Mouse (Mus musculus): ENCODE results near the gene Ankrd34a. TPM values are rescaled to one million over a fixed set of nuclear protein-coding genes. Genes with fewer than 3 reads are reported as not detected.

Gene Ankrd34a
- polyA plus RNA-seq, 1 experiment from 2014 or later = 0.37 TPM

- peaks cover 8% of the 10 kb centered on the region; the same call in 1 of the 2 replicates for H3K27me3 ChIP-seq (replicated peaks; ENCODE audit: insufficient read depth, low read length)
- 0% methylated on average over 37 of the region's 38 CpGs for WGBS
- TF ChIP-seq CTCF (IDR thresholded peaks at IDR 0.05) = peak; percentile 47
- TF ChIP-seq EP300 (IDR thresholded peaks at IDR 0.05) = 0 out of 2 replicates have a peak, but pooled peaks have one; percentile 2
- DNase-seq (ENCODE audit: low spot score) (peak; percentile 98), ATAC-seq (peak; percentile 95)
- H3K4me3 ChIP-seq (ENCODE audit: low read depth, low read length) = peak within 1 kb of the TSS; percentile 65
- no peaks in the 10 kb centered on the region for H3K9me3 ChIP-seq (ENCODE audit: low read length)
- H3K27ac ChIP-seq (ENCODE audit: low read length) = peak within 1 kb of the TSS; percentile 86
- H3K36me3 ChIP-seq (ENCODE audit: insufficient read depth, low read length) = no peaks in the 10 kb centered on the region
- peak within 1 kb of the TSS; percentile 80 for H3K4me2 ChIP-seq (replicated peaks; ENCODE audit: low read depth, low read length)
- H3K4me1 ChIP-seq (ENCODE audit: insufficient read depth, low read depth, low read length) = peaks cover 17% of the 10 kb centered on the region
- peak within 1 kb of the TSS; percentile 58 for H3K9ac ChIP-seq (replicated peaks; ENCODE audit: low read depth)
These were observed 2.5 kb upstream of the Ankrd34a start, which contains the start of gene Polr3gl for GRCm38 (mm10) chr3:96593790-96594560. TSS of gene Polr3gl (minus strand) at chr3:96594181.

- 86% methylated on average over 5 of the region's 5 CpGs for WGBS
- TF ChIP-seq EP300 (IDR thresholded peaks at IDR 0.05) = no peak
- no peak for TF ChIP-seq CTCF (IDR thresholded peaks at IDR 0.05)
- H3K27ac ChIP-seq (ENCODE audit: low read length) = no peak overlapping the region
These were observed 1.6 kb upstream of the Ankrd34a start for GRCm38 (mm10) chr3:96594851-96595250.

GRCm38 (mm10) chr3:96595661-96596060 is 775 bp upstream of the Ankrd34a start:
- no peak overlapping the region for H3K27ac ChIP-seq (ENCODE audit: low read length)
- no peak overlapping the region for H3K9ac ChIP-seq (replicated peaks; ENCODE audit: low read depth)
- no peak overlapping the region for H3K4me2 ChIP-seq (replicated peaks; ENCODE audit: low read depth, low read length)
- TF ChIP-seq EP300 (IDR thresholded peaks at IDR 0.05) (no peak), CTCF (IDR thresholded peaks at IDR 0.05) (no peak)
- no peaks in the 10 kb centered on the region for H3K9me3 ChIP-seq (ENCODE audit: low read length)
- H3K36me3 ChIP-seq (ENCODE audit: insufficient read depth, low read length) = no peaks in the 10 kb centered on the region
- ATAC-seq = no peak
- DNase-seq (ENCODE audit: low spot score) = no peak
- peaks cover 17% of the 10 kb centered on the region for H3K4me1 ChIP-seq (ENCODE audit: insufficient read depth, low read depth, low read length)
- H3K27me3 ChIP-seq (replicated peaks; ENCODE audit: insufficient read depth, low read length) = peaks cover 8% of the 10 kb centered on the region; the same call in 1 of the 2 replicates
- 31% methylated on average over 6 of the region's 6 CpGs for WGBS
- H3K4me3 ChIP-seq (ENCODE audit: low read depth, low read length) = no peak overlapping the region

More at GRCm38 (mm10) chr3:96594851-96595250, 1.6 kb upstream of the Ankrd34a start:
- Histone ChIP-seq H3K9ac (replicated peaks; ENCODE audit: low read depth) (no peak overlapping the region), H3K4me3 (ENCODE audit: low read depth, low read length) (no peak overlapping the region), H3K4me2 (replicated peaks; ENCODE audit: low read depth, low read length) (no peak overlapping the region), H3K9me3 (ENCODE audit: low read length) (no peaks in the 10 kb centered on the region), H3K27me3 (replicated peaks; ENCODE audit: insufficient read depth, low read length) (peaks cover 8% of the 10 kb centered on the region; the same call in 1 of the 2 replicates), H3K4me1 (ENCODE audit: insufficient read depth, low read depth, low read length) (peaks cover 17% of the 10 kb centered on the region), H3K36me3 (ENCODE audit: insufficient read depth, low read length) (no peaks in the 10 kb centered on the region)
- DNase-seq (ENCODE audit: low spot score) (no peak), ATAC-seq (no peak)

GRCm38 (mm10) chr3:96596855-96597254 is 419 bp downstream of the Ankrd34a start:
- Histone ChIP-seq H3K27ac (ENCODE audit: low read length) (no peak overlapping the region), H3K27me3 (replicated peaks; ENCODE audit: insufficient read depth, low read length) (peaks cover 8% of the 10 kb centered on the region; the same call in 1 of the 2 replicates), H3K36me3 (ENCODE audit: insufficient read depth, low read length) (no peaks in the 10 kb centered on the region), H3K4me2 (replicated peaks; ENCODE audit: low read depth, low read length) (peak overlapping the region; percentile 85), H3K4me1 (ENCODE audit: insufficient read depth, low read depth, low read length) (peaks cover 17% of the 10 kb centered on the region), H3K9me3 (ENCODE audit: low read length) (no peaks in the 10 kb centered on the region), H3K9ac (replicated peaks; ENCODE audit: low read depth) (no peak overlapping the region), H3K4me3 (ENCODE audit: low read depth, low read length) (peak overlapping the region; percentile 29)
- 2% methylated on average over 6 of the region's 12 CpGs for WGBS
- DNase-seq (ENCODE audit: low spot score) (peak; percentile 18), ATAC-seq (no peak)
- TF ChIP-seq CTCF (IDR thresholded peaks at IDR 0.05) = no peak
- TF ChIP-seq EP300 (IDR thresholded peaks at IDR 0.05) = no peak

GRCm38 (mm10) chr3:96597435-96597891 is 1.0 kb downstream of the Ankrd34a start:
- TF ChIP-seq EP300 (IDR thresholded peaks at IDR 0.05) = no peak
- ATAC-seq = no peak
- peak overlapping the region; percentile 29 for H3K4me3 ChIP-seq (ENCODE audit: low read depth, low read length)

More at GRCm38 (mm10) chr3:96597435-96597891, 1.0 kb downstream of the Ankrd34a start:
- H3K36me3 ChIP-seq (ENCODE audit: insufficient read depth, low read length) = no peaks in the 10 kb centered on the region
- H3K4me2 ChIP-seq (replicated peaks; ENCODE audit: low read depth, low read length) = peak overlapping the region; percentile 85
- H3K27ac ChIP-seq (ENCODE audit: low read length) = no peak overlapping the region
- H3K9ac ChIP-seq (replicated peaks; ENCODE audit: low read depth) = peak overlapping the region; percentile 9; the same call in 1 of the 2 replicates
- no peaks in the 10 kb centered on the region for H3K9me3 ChIP-seq (ENCODE audit: low read length)
- WGBS = under 1% methylated on average over 40 of the region's 40 CpGs
- H3K4me1 ChIP-seq (ENCODE audit: insufficient read depth, low read depth, low read length) = peaks cover 17% of the 10 kb centered on the region
- peak; percentile 16 for DNase-seq (ENCODE audit: low spot score)
- H3K27me3 ChIP-seq (replicated peaks; ENCODE audit: insufficient read depth, low read length) = peaks cover 8% of the 10 kb centered on the region; the same call in 1 of the 2 replicates
